Mouse (Mus musculus) kidney, adult 11 months (tissue): ENCODE results near the gene Zfp827.

Experiments
- DNase-seq: peaks from one replicate; pipeline ENCODE4 v3.0.0; 2022

The Zfp827 gene

DNA sequence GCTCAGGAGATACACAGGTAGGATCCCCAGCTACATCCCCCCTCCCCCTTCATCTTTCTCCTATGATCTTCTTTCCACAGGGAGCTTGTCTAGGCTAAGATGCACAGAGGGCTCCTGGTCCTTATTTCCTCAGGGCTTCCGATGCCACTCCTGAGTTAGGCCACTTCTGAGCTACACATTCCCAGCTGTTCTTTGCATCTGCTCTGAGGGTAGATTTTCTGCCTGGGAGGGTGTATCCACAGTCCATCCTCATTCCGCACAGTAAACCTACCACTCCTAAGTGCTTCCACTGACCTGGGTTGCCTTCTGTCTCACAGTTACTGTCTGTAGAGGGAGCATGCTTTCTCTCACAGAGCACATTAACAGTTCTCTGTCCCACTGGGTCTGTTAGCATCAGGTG, 37.7 kb downstream of the Zfp827 start:
- DNase-seq: no peak

DNA sequence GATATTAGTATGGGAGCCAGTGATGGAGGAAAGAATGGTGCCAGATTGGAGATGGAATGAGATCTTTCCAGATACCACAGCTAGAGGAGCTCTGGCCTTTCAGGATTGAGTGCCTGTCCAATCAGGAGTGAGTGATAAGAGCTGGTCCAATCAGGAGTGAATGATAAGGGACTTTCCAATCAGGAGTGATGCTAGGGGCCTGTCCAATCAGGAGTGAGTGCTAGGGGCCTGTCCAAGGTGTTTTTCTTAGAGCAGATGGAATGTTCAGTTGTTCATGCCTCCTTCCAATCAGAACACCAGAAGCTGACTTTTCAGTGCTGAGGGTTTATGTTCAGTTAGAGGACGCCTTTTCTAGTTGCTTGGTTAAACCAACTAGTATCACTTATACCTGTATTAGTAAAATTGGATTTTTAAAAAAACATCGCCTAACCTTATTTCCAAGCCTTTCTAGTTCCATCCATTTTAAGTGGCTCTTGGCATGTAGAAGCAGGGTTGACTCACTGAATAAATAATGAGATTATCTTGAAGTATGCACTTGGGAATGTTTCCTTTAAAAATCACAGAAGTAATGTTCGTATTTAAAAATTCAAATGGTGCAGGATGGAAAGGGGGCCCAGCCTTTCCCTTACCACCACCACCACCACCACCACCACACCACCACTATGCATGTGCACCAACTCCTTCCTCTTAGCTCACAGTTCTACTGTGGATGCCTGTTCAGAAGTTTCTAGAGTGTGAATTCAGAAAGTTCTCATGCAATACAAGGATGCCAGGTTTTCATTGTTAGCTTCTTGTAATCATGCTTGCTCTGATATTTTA, 39.8 kb downstream of the Zfp827 start:
- no peak for DNase-seq

DNA sequence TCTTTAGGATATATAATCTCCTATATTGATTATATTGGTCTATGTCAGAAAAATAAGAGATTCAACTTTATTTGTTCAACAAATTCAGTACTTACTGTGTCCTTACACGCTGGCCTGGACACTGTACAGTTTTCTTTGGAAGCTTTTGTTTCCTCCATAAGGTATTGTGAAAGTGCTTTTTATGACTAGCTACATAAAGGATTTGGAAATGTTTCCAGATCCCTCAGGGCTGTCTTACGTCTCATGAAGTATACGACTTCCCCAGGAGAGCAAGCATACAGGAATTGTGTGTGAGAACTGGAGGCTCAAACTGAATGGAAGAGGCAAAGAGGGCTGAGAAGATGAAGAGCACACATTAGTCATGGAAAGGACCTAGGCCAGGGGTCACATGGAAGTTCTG, 45.1 kb downstream of the Zfp827 start:
- DNase-seq: no peak

DNA sequence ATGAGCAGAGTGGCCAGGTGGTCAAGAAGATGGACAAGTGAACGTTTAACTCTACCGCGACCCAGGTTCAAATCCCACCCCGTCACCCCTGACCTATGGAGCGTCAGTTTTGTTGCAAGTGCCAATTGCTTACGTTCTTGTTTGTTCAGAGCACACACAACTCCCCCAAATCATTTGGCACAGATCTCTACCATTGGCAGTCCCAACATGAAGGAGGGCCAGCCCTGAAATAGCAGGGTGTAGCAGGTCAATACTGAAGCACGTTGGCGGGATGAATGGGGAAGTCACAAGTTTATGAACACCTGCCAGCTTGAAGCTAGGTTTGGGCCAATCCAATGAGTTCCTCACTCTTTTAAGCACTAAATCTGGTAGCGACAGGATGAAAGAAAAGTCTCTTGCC, 46.7 kb downstream of the Zfp827 start:
- DNase-seq: no peak

DNA sequence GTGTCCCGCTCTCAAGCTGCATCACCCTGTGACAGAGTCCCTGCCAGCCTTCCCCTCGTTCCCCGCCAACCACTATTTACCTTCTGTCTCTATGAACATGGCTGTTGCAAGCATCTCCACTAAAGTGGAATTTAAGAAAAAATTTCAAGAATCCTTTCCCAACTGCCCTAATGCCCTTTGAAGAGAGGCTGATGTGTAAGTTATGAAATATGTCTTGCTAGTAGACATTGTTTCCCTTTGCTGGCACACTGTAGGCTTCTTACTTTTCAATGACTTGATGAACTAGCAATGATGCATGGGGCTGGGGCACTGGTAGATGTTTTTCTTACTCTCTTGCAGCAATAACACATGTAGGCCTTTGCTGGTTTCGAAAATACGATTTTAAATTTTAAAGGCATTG, 49.0 kb downstream of the Zfp827 start:
- no peak for DNase-seq

DNA sequence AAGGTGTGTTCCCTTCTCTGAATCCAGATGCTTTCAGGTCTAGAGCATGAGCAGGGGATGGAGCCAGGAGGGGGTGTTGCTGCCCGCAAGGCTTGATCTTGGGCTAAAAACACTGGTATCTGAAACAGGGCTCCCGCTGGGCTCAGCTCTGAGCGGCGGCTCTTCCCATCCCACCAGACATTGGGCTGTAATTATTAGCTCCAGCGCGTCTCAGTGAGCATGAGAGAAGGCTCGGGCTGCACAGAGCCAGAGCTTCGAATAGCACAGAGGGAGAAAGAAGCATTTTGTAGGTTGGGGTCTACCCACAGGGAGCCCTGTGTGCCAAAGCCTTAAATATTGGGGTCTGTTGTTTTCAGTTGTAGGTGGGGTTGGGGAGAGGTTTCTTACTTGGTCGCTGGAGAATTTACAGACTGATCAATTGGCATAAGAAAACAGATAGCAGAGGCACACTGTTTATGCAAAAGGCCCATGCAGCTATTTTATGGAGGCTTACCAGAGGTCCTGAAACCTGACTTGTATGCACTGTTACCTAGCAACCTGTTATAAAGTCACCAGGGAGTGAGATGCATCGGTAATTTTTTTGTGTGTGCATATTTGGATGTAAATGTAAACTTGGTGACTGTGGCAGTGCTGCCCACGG, 50.4 kb downstream of the Zfp827 start:
- DNase-seq: no peak

DNA sequence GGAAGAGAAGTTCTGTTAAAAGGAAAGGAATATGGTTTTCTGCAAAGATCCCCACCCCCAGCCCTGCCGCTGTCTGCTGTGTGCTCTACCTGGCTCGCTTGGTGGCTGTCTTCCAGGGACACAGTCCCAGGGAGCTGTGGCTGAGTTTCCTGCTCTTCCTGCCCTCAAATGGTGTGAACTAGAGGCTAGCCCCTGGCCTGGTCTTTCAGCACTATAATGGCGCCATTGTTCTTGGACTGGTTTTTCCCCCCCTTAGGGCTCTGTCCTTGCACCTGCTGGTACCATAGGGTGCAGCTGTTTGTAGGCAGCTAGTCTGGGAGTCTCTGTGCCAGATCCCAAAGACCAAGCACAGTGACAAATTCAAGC, 50.9 kb downstream of the Zfp827 start:
- DNase-seq: no peak

DNA sequence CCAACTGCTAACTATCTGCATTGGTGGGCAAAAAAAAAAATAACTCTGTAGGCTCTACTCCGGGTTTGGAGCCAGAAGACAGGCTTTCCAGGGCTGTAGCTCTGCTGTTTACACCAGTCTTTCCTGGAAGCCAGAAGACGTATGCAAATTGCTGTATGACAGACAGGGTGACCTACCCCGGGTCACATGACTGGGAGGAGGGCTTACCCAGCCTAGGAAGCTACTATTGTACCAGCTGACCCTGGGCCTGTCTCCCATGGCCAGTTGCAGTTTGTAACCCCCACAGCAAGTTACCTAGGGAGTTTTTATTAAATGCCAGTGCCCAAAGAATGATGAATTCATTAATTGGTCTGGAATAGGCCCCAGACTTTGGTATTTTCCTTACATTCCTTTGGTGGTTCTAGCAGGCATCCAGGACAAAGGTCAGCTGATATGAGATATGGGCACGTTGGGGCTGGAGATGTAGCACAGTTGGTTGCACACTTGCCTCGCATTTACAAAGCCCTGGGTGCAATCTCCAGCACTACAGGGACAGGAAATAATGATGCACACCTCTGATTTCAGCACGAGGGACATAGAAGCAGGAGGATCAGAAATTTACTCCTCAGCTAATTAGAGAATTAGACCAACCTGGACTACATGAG, 52.0 kb downstream of the Zfp827 start:
- peak; percentile 55 for DNase-seq

DNA sequence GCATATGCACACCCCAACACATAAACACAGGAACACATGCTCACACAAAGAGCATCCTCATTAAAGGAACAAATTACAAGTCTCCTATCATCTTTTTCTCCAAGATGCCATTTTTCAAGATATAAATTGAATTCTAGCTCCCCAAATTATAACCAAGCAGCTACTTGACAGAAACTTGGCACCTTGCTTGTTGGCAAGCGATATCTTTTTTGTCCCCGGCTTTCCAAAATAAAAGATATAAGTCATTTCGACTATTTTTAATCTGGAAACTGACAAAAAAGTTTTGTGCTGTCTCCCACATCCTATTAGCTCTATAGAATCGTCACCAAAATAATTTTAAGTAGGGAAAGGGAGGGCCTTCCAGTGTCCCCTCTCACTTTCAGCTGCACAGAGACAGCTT, 53.1 kb downstream of the Zfp827 start:
- no peak for DNase-seq

DNA sequence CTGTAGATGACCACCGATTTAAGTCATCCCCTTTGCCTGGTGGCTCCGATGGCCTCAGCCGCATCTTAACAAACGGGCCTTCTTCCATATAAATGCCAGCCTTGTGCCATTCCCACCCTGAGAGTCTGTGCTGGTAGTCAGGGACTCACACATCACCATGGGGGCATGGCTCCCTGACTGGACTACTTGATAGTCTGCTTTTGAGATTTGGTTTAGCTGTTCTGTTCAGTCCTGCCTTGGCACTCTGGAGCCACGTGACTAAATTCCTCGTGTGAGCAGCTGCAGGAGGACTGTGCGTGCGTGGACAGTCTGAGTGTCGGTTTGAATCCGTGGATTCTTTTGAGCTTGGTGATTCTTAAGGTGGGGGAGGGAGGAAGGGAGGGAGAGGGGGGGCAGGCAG, 53.7 kb downstream of the Zfp827 start:
- DNase-seq: no peak

DNA sequence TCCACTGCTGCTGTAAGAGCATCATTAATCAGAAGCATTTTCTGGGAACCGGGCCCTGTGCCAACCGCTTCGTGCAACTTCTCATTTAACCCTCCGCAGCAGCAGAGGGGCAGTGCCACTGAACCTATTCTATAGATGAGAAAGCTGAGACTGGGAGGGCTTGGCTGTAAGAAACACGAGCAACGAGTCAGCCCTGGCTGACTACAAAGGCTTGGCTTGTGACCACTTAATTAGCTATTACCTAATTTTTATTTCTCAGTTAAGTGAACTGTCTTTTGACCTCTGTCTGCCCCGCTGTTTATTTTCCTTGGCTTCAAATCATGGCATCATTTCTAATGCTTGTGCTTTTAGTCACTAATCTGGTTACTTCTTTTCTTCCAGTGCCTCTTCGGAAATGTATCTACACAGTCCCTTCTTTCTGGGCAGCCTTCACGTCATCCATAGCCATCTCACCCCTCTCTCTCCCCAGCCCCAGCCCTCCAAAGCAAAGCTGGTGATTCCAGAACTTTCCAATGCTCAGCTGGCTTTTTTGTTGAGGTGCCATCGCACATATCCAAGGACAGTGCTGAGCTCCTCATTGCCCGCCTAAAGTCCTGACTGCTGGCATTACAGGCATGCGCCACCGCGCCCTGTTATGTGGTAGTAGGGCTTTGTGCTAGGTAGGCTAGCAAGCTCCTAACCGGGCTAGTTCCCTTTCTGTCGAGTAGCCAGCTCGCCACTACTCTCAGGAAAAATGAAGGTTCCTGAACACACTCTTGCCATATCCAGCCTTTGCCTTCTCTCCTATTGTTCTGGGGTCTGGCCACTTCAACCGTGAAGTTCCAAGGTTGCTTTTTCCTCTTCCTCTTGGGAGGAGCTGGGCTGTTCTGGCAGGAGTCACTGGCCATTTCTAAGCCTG, 55.5 kb downstream of the Zfp827 start:
- peak; percentile 43 for DNase-seq

DNA sequence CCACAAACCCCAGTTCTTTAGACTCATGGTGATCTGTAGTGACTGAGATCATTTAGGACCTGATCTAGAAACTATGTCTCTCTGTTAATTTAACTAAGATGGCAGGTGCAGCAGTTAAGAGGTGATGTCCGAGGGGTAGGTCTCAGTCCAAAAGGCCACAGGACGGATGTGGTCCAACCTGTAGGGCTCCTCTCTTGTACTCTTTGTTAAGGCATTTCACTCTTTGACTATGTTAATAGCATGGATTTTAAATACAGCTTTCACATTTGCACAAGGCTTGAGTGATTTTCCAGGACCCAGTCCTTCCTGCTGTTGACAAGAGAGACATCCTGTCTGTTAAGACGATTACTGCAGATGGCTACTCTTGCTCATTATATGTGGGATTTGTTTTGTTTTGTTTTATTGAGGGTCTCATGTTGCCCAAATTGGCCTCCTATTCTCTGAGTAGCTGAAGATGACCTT, 56.2 kb downstream of the Zfp827 start:
- DNase-seq: no peak

DNA sequence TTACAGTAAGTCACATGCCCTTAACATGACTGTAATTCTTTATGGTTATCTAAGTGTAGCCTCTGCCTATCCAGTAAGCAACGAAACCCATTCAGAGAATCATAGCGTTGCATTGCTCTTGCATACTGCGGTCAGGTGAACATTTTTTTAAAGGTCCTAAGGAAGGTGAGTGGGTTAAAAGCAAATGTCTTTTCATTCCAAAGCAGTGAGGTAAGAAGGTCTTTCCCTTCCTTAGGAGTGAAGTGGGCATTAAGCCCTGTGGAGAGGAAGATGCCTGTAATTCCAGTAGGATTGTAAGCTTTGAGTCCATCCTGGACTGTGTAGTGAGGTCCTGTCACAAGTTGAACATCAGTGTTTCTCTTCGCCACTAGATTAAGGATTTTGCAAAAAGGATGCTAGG, 66.2 kb downstream of the Zfp827 start:
- DNase-seq: no peak

DNA sequence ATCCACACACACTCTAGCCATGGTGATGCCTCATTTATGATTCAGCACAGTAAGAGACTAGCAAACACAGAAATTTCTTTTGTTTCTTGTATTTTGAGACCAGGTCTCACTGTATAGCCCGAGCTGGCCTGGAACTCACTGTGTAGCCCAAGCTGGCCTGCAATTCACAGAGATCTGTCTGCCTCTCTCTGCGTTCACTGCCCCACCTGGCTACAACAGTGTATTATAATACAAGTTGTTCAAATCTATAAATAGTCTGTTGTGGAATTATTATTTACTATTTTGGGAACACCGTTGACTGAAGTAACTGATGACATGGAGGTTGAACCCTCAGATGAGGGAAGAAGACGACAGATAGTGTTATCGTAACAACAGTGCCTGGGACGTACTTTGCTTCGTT, 66.9 kb downstream of the Zfp827 start:
- no peak for DNase-seq

DNA sequence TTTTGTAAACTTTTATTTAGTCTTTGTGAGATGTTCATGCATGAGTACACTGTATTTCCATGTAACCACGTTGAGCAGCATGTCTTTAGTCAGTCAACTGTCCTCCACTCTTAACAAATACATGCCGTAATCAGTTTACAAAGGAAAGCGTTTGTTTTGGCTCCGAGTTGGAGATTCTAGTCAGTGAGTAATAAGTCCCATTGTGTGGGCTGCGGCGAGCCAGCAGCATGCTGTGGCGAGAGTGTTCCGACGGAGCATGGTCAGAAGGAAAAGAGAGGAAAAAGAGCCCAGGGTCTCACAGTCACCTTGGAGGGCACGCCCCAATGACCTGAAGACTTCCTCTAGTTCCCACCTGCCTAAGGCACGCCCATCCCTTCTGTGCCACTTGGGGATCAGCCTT, 68.7 kb downstream of the Zfp827 start:
- no peak for DNase-seq

DNA sequence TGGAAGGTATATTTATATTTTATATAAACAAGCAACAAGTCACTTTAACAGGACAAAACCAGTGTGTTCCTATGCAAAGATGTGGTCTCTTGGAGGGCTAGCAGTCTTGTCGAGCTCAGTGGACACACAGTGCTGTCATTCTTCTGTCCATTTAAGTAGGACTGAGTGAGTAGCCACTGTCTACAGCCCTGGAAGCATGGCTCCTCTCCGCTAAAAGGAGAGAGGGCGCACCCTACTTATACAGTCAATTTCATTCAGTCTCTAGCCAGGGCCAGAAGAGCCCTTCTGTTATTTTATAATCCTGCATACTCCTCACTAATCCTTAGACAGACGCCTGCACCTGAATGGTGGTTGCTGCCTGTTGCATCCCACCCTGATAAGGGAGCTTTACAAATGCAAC, 74.5 kb downstream of the Zfp827 start:
- no peak for DNase-seq

DNA sequence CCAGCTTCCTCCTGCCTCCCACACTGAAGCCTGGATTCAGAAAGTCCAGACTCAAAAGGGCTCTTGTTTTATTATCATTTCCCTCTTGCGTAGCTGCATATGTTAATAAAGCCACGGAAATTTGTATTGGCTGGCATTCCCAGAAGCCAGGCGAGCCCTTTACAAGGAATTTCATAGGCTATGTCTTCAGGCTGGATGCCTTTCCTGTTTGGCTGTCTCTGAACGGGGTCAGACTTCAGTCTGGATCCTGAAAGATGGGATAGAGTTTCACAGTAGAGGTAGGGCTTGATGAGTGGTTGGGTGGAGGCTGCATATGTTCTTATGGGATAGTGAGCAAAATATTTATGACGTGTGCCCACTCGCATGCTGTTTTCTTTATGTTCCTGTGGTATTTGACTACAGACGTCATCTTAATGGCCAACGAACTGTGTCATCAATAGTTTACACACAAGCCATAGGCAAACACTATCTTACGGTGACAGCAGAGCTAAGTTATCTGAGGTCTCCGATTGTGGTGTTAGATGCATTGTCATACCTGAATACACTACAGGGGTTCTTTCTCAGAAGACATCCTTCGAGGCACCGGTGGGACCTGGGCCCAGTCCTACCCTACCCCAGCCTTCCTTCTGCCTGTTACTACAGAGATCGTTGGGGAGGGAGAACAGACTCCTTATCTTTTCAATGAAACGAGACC, 75.1 kb downstream of the Zfp827 start:
- DNase-seq: no peak

DNA sequence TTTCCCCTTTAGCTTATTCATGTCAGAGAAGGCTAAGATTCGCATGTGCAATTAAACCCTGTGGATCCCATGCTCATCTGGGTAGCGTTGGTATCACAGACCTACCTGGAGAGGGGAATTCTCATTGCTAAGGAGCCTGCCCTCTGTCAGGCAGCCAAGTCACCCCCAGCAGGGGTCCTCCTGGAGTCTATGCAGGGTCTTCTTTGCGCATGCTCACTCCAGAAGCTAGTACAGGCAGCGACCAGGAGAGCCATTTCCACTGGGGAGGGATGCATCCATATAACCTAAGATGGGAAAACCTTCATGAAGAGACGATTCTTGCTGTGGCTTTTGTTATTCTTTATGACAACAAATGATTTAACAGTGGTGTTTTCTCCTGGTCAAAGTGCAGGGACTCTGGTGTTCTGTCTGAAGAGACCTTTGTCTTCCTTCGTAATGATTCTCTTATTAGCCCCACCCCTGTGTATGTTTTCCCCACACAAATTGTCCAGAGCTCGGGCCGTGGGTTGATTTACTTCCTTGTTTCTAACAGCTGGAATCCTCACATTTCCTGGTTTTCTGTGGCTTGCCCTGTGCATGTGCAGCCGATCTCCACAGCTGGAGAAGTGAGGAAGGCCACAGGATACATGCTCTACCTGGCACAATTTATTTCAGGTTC, 75.8 kb downstream of the Zfp827 start:
- no peak for DNase-seq

DNA sequence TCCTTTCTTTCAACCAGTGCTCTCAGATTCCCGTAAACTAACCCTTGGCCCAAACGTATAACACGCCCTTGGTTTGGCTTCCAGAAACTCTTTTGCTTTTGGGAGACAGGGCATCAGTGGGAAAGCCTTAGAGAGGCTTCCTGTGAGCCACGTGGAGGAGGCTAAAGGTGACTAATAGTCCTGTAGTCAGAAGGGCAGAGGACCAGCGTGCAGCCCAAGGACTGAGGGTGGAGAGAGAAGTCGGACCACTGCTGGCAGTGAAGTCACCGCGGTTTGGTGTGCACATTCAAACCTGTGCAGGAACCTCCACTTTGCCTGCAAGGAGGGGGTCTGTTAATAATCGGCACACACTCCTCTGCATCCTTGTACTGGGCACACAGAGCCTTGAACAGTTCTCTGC, 76.4 kb downstream of the Zfp827 start:
- no peak for DNase-seq

DNA sequence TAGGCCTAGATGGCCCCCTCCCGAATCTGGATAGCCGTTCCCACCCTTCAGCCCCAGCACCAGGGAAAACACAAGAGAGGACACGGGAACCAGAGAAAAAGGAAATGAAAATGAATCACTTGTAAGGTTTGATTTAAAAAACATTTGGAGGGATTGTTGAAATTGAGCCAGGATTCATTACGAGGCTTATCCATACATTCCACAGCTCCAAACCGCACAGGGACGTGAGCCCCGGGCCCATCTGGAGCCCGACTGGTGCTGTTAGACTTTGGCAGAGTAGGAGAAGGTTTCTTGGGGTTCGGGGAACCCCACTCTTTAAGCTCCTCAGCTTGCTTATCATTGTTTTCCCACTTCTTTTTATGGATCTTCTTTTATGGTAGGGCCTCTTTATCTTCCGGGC, 76.9 kb downstream of the Zfp827 start:
- DNase-seq: no peak

DNA sequence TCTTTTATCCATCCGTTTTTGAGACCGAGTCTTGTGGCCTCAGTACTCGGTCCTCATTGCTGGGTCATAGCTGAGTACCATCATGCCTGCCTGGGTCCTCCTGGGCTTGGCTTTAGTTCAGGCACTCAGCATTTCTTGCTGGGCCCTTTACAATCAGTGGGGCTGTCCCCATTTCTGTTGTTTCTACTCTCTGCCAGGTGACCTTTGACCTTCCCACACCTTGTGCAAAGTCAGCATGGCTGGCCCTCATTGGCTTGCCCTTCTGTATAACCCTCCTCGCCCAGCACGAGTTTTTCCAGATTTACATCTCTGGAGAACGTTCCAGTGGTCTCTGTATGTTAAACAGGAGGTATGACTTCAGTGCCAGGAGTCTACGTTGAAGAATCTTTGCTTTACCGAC, 83.2 kb downstream of the Zfp827 start:
- no peak for DNase-seq

DNA sequence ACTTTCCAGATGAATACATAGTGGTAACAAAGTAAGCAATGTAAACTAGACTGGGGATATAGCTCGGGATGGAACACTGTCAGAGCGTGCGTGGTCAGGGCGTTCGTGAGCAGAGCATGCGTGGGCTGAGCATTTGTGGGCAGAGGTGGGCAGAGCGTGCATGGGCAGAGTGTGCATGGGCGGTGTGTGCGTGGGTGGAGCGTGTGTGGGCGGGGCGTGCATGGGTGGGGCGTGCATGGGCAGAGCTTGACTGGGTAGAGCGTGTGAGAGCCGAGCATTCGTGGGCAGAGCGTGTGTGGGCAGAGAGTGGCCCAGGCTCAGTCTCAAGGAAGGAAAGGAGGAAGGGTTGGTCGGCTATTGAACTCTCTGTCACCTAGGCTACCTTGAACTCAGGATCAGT, 84.2 kb downstream of the Zfp827 start:
- DNase-seq: no peak
